Mouse (Mus musculus): ENCODE measurements around the gene Mcat. TPM values are rescaled to one million over a fixed set of nuclear protein-coding genes. Genes with fewer than 3 reads are reported as not detected.
A peak's percentile ranks its signal among the peaks of the same experiment; 100 is the strongest.

Mcat gene
- polyA plus RNA-seq, 1 experiment from 2014 or later = 45.3 TPM

GRCm38 (mm10) chr15:83593702-83594512 is 30.3 kb upstream of the Mcat start:
- H3K4me1 ChIP-seq = peaks cover 21% of the 10 kb centered on the region
- peak; percentile 62 for ATAC-seq (ENCODE audit: low FRiP score, low read depth)

DNA sequence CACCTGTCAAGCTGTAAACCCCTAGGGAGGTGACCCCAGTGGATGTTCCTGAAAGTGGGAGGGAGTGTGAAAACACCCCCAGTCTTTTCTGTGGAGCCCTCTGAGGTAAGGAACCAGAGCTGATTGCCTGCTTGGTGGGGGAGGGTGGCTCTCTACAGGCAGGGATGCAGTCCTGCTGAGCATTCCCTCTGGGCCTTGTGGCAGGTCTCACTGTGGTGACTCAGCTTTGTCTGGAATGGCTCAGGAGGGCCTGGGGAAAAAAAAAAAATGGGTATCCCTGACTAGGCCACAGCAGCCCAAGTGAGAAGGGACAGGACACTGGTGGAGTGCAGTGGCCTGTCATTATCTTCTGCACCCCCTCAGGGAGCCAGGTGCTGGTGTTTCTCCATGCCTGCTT is 29.6 kb upstream of the Mcat start:
- no peak overlapping the region for H3K27ac ChIP-seq (replicated peaks)
- peak overlapping the region; percentile 85 for H3K9ac ChIP-seq (replicated peaks)
- H3K4me1 ChIP-seq = peaks cover 21% of the 10 kb centered on the region
- H3K36me3 ChIP-seq = peaks cover 18% of the 10 kb centered on the region
- no peaks in the 10 kb centered on the region for H3K27me3 ChIP-seq
- peak overlapping the region; percentile 86 for H3K4me3 ChIP-seq
- ATAC-seq (ENCODE audit: low FRiP score, low read depth) = no peak
- peak overlapping the region; percentile 88 for H3K4me2 ChIP-seq (replicated peaks)
- no peaks in the 10 kb centered on the region for H3K9me3 ChIP-seq

More at GRCm38 (mm10) chr15:83593702-83594512, 30.3 kb upstream of the Mcat start:
- Histone ChIP-seq H3K27me3 (no peaks in the 10 kb centered on the region), H3K36me3 (peaks cover 12% of the 10 kb centered on the region; the same call in 1 of the 2 replicates), H3K4me2 (replicated peaks) (peak overlapping the region; percentile 88), H3K27ac (replicated peaks) (0 out of 2 replicates have a peak overlapping the region, but pooled peaks have one; percentile 76), H3K9me3 (no peaks in the 10 kb centered on the region), H3K4me3 (peak overlapping the region; percentile 86), H3K9ac (replicated peaks) (peak overlapping the region; percentile 85)
- WGBS = 11% methylated on average over 19 of the region's 19 CpGs

GRCm38 (mm10) chr15:83592260-83593188 is 28.9 kb upstream of the Mcat start:
- H3K27me3 ChIP-seq = no peaks in the 10 kb centered on the region

GRCm38 (mm10) chr15:83591758-83592157 is 28.2 kb upstream of the Mcat start:
- no peak overlapping the region for H3K4me3 ChIP-seq
- H3K9ac ChIP-seq (replicated peaks) = no peak overlapping the region
- WGBS = 85% methylated on average over 6 of the region's 6 CpGs
- H3K4me1 ChIP-seq = peaks cover 21% of the 10 kb centered on the region
- no peak for ATAC-seq (ENCODE audit: low FRiP score, low read depth)
- H3K27me3 ChIP-seq = no peaks in the 10 kb centered on the region
- no peak overlapping the region for H3K4me2 ChIP-seq (replicated peaks)
- peaks cover 31% of the 10 kb centered on the region for H3K36me3 ChIP-seq
- no peak overlapping the region for H3K27ac ChIP-seq (replicated peaks)
- H3K9me3 ChIP-seq = no peaks in the 10 kb centered on the region

More at GRCm38 (mm10) chr15:83592260-83593188, 28.9 kb upstream of the Mcat start:
- WGBS = 84% methylated on average over 8 of the region's 8 CpGs
- no peak for ATAC-seq (ENCODE audit: low FRiP score, low read depth)
- Histone ChIP-seq H3K4me1 (peaks cover 21% of the 10 kb centered on the region), H3K4me3 (no peak overlapping the region), H3K27ac (replicated peaks) (no peak overlapping the region), H3K9me3 (no peaks in the 10 kb centered on the region), H3K4me2 (replicated peaks) (peak overlapping the region; percentile 88; the same call in 1 of the 2 replicates), H3K36me3 (peaks cover 23% of the 10 kb centered on the region), H3K9ac (replicated peaks) (peak overlapping the region; percentile 85)

DNA sequence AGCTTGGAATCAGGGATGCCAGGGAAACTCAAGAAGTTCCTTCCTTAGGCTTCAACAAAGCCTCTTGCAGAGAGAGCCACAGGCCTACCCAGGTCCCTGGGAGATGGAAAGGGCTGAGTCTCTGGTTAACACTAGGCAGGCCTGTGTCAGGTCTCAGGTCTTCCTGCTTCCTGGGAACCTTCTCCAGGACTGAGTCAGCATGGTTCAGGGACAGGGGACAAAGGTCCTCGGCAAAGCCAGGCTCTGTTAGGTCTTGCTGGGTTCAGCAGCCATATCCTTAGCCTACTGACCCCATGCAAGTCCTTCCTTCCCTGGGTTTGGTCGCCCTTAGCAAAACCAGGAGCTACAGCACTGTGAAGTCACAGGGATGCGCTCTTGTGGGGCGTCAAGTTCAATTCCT is 27.3 kb upstream of the Mcat start:
- H3K4me3 ChIP-seq = no peak overlapping the region
- 90% methylated on average over 4 of the region's 4 CpGs for WGBS
- peaks cover 40% of the 10 kb centered on the region for H3K36me3 ChIP-seq

GRCm38 (mm10) chr15:83584741-83585220 is 21.2 kb upstream of the Mcat start:
- Histone ChIP-seq H3K9ac (replicated peaks) (no peak overlapping the region), H3K4me3 (no peak overlapping the region), H3K9me3 (peaks cover 8% of the 10 kb centered on the region; the same call in 1 of the 2 replicates), H3K36me3 (peaks cover 88% of the 10 kb centered on the region), H3K4me1 (no peaks in the 10 kb centered on the region), H3K27me3 (no peaks in the 10 kb centered on the region), H3K4me2 (replicated peaks) (no peak overlapping the region), H3K27ac (replicated peaks) (no peak overlapping the region)
- no peak for ATAC-seq (ENCODE audit: low FRiP score, low read depth)
- 91% methylated on average over 6 of the region's 6 CpGs for WGBS

More for the DNA sequence above, 27.3 kb upstream of the Mcat start:
- H3K27me3 ChIP-seq = no peaks in the 10 kb centered on the region
- H3K4me1 ChIP-seq = peaks cover 21% of the 10 kb centered on the region
- ATAC-seq (ENCODE audit: low FRiP score, low read depth) = no peak
- no peak overlapping the region for H3K27ac ChIP-seq (replicated peaks)
- peaks cover 8% of the 10 kb centered on the region; the same call in 1 of the 2 replicates for H3K9me3 ChIP-seq
- no peak overlapping the region for H3K4me2 ChIP-seq (replicated peaks)
- H3K9ac ChIP-seq (replicated peaks) = no peak overlapping the region

- no peaks in the 10 kb centered on the region for H3K4me1 ChIP-seq
- ATAC-seq (ENCODE audit: low FRiP score, low read depth) = no peak
- H3K27ac ChIP-seq (replicated peaks) = no peak overlapping the region
- no peaks in the 10 kb centered on the region for H3K27me3 ChIP-seq
- no peak overlapping the region for H3K4me2 ChIP-seq (replicated peaks)
- H3K4me3 ChIP-seq = no peak overlapping the region
- peaks cover 95% of the 10 kb centered on the region for H3K36me3 ChIP-seq
- H3K9ac ChIP-seq (replicated peaks) = no peak overlapping the region
- 63% methylated on average over 8 of the region's 8 CpGs for whole genome bisulfite sequencing
- peaks cover 8% of the 10 kb centered on the region; the same call in 1 of the 2 replicates for H3K9me3 ChIP-seq
Observed at GRCm38 (mm10) chr15:83583419-83584156, 20.0 kb upstream of the Mcat start.

- Histone ChIP-seq H3K4me2 (replicated peaks) (no peak overlapping the region), H3K27ac (replicated peaks) (no peak overlapping the region), H3K4me1 (no peaks in the 10 kb centered on the region), H3K36me3 (peaks cover 95% of the 10 kb centered on the region), H3K4me3 (no peak overlapping the region), H3K9ac (replicated peaks) (no peak overlapping the region), H3K27me3 (no peaks in the 10 kb centered on the region), H3K9me3 (peaks cover 8% of the 10 kb centered on the region; the same call in 1 of the 2 replicates)
- WGBS = 83% methylated on average over 4 of the region's 4 CpGs
- ATAC-seq (ENCODE audit: low FRiP score, low read depth) = no peak
Observed at GRCm38 (mm10) chr15:83582931-83583330, 19.3 kb upstream of the Mcat start.

DNA sequence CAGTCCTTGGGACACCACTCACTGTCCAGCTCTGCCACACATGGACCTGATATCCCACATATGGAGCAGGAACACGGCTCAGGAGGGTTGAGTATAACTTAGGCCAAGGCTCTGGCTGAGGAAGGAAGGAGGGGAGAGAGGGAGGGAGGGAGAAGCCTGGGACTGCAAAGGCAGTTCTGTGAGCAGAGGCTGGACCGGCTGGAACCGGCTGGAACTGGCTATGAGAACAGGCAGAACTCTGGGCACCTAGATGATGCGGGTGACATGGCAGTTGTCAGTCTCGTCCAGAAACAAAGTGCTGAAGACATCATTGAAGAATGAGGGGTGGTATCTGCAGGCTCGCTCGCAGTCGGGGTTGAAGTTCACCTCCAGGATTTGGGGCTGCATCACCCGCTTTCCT is 13.1 kb upstream of the Mcat start:
- 91% methylated on average over 9 of the region's 9 CpGs for WGBS
- peaks cover 71% of the 10 kb centered on the region for H3K36me3 ChIP-seq
- no peak overlapping the region for H3K9ac ChIP-seq (replicated peaks)

DNA sequence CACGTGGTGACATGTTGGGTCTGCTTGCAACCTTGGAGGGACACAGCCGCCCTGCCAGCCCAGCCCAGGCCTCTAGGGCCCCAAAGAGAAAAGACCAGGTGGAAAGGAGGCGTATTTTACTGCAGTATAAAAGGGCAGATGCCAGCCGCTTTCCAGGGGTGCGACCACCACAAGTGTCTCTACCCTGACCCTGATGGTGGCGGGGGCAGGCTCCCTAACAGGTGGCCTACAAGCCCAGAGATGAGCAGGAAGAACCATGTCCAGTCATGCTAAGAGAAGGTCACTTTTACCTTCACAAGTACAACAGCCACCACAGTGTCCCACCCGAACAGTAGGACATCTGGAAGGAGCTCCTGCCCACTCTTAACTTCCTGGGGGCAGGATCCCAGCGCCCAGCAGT is 12.0 kb upstream of the Mcat start:
- Histone ChIP-seq H3K4me3 (no peak overlapping the region), H3K27ac (replicated peaks) (no peak overlapping the region), H3K4me1 (no peaks in the 10 kb centered on the region), H3K4me2 (replicated peaks) (no peak overlapping the region), H3K9ac (replicated peaks) (no peak overlapping the region), H3K36me3 (peaks cover 59% of the 10 kb centered on the region), H3K9me3 (no peaks in the 10 kb centered on the region), H3K27me3 (no peaks in the 10 kb centered on the region)
- WGBS = 94% methylated on average over 8 of the region's 8 CpGs
- no peak for ATAC-seq (ENCODE audit: low FRiP score, low read depth)

More for the DNA sequence above, 13.1 kb upstream of the Mcat start:
- Histone ChIP-seq H3K27me3 (no peaks in the 10 kb centered on the region), H3K4me3 (no peak overlapping the region), H3K27ac (replicated peaks) (no peak overlapping the region), H3K9me3 (no peaks in the 10 kb centered on the region), H3K4me1 (no peaks in the 10 kb centered on the region), H3K4me2 (replicated peaks) (no peak overlapping the region)
- ATAC-seq (ENCODE audit: low FRiP score, low read depth) = no peak

GRCm38 (mm10) chr15:83574731-83575351 is 11.3 kb upstream of the Mcat start:
- Histone ChIP-seq H3K9me3 (no peaks in the 10 kb centered on the region), H3K36me3 (peaks cover 52% of the 10 kb centered on the region), H3K4me3 (no peak overlapping the region), H3K4me1 (no peaks in the 10 kb centered on the region), H3K9ac (replicated peaks) (no peak overlapping the region), H3K4me2 (replicated peaks) (no peak overlapping the region), H3K27me3 (no peaks in the 10 kb centered on the region), H3K27ac (replicated peaks) (no peak overlapping the region)
- WGBS = 87% methylated on average over 6 of the region's 6 CpGs
- ATAC-seq (ENCODE audit: low FRiP score, low read depth) = no peak

Data from midbrain, embryonic 12.5 days (tissue).